Mouse (Mus musculus) midbrain, embryonic 11.5 days (tissue): ENCODE results near the gene Chd4. TPM values are rescaled to one million over a fixed set of nuclear protein-coding genes. Genes with fewer than 3 reads are reported as not detected.
A peak's percentile ranks its signal among the peaks of the same experiment; 100 is the strongest.

Source experiments
- ATAC-seq: fragments of 200-750 bp; cut with Nextera tagmentation; 2 replicates; pipeline ENCODE4 v1.8.0; 2017; ENCODE audit warnings: moderate TSS enrichment, moderate library complexity; ENCODE audit not compliant: low FRiP score
- DNase-seq: peaks from one replicate; pipeline ENCODE4 v3.0.0; 2015; ENCODE audit warnings: low spot score; ENCODE audit errors: missing footprints
- H3K27ac ChIP-seq: fragments of 300-500 bp; sonication (generic); 2 replicates; pipeline ENCODE4 v1.5.1; 2014; ENCODE audit warnings: low read depth, low read length
- H3K27me3 ChIP-seq: fragments of 300-500 bp; sonication (generic); 2 replicates; pipeline ENCODE4 v1.6.1; 2014; ENCODE audit warnings: mild to moderate bottlenecking, low read length, moderate library complexity, mixed read lengths; ENCODE audit not compliant: control insufficient read depth, insufficient read depth
- H3K36me3 ChIP-seq: fragments of 300-500 bp; sonication (generic); 2 replicates; pipeline ENCODE4 v1.6.1; 2014; ENCODE audit warnings: mild to moderate bottlenecking, low read length, moderate library complexity, mixed read lengths; ENCODE audit not compliant: control insufficient read depth, insufficient read depth
- H3K4me1 ChIP-seq: fragments of 300-500 bp; sonication (generic); 2 replicates; pipeline ENCODE4 v1.6.1; 2014; ENCODE audit warnings: low read length; ENCODE audit not compliant: control insufficient read depth, insufficient read depth
- H3K4me2 ChIP-seq: fragments of 300-500 bp; sonication (generic); 2 replicates; pipeline ENCODE4 v1.6.1; 2014; ENCODE audit warnings: mild to moderate bottlenecking, moderate library complexity
- H3K4me3 ChIP-seq: fragments of 300-500 bp; sonication (generic); 2 replicates; pipeline ENCODE4 v1.5.1; 2014; ENCODE audit warnings: low read depth, low read length
- H3K9ac ChIP-seq: fragments of 300-500 bp; sonication (generic); 2 replicates; pipeline ENCODE4 v1.6.1; 2014; ENCODE audit warnings: low read length
- H3K9me3 ChIP-seq: fragments of 300-500 bp; sonication (generic); 2 replicates; pipeline ENCODE4 v1.6.1; 2016; ENCODE audit warnings: low read length; ENCODE audit not compliant: control insufficient read depth
- WGBS: fragments of 180-500 bp; shearing (Covaris S2); extraction: QIAGEN DNeasy Blood & Tissue Kit; methylation state at CpG from one replicate; pipeline ENCODE4 v1.1.7; 2014; 5-methylcytosine and 5-hydroxymethylcytosine counted together
- polyA plus RNA-seq: library from polyadenylated mRNA; unstranded; fragments of >200 nt; fragmentation: Nextera tagmentation; extraction: Ambion mirVana; gene quantifications from 2 replicates; pipeline ENCODE4 v1.2.1, GENCODE M21; 2014

Chd4 gene
- polyA plus RNA-seq, 1 experiment from 2014 or later = 99.3 TPM

DNA sequence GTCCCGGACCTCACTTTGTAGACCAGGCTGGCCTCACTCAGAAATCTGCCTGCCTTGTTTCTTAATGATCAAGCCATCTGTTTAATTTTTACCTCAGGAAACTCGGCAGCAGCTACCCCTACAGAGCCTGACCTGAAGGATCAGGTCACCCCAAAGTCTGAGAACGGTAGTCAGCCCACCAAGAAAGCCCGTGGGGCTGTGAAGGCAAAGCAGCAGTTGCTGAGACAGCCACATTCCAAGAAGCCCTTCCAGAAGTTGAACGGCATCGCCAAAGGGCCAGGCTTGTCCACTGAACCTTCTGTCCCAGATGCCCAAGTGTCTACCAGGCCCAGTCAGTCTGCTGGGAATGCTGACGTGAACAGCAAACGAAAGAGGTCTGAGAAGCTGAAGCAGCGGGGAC is 48.1 kb downstream of the Chd4 start:
- no peak for DNase-seq
- H3K27me3 ChIP-seq = no peaks in the 10 kb centered on the region
- H3K4me3 ChIP-seq = no peak overlapping the region
- no peak overlapping the region for H3K9ac ChIP-seq
- H3K9me3 ChIP-seq = no peaks in the 10 kb centered on the region
- H3K4me1 ChIP-seq = peaks cover 31% of the 10 kb centered on the region
- peaks cover 29% of the 10 kb centered on the region for H3K36me3 ChIP-seq
- 87% methylated on average over 9 of the region's 9 CpGs for WGBS
- no peak overlapping the region for H3K27ac ChIP-seq
- no peak for ATAC-seq
- H3K4me2 ChIP-seq = no peak overlapping the region

DNA sequence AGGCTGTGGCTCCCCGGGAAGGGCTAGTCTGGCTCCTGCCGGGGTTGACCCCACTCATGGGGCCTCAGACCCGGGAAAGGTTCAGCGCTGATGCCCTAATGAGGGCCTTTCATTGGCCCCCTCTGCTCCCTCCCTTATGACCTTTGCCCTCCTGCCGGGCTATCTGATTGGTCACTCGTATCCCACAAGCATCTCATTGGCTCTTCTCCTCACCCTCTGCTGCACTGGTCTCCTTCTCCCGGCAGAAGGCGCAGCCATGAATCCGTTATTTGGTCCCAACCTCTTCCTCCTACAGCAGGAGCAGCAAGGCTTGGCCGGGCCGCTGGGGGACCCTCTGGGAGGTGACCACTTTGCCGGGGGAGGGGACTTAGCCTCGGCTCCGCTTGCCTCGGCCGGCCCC is 49.2 kb downstream of the Chd4 start, which contains the start of gene Iffo1:
Iffo1 (plus strand) TSS at position 241 of the 400 bp plus-strand sequence.
- peak; percentile 99 for DNase-seq
- ATAC-seq = peak; percentile 96
- peak within 1 kb of the TSS; percentile 93 for H3K4me2 ChIP-seq
- no peaks in the 10 kb centered on the region for H3K9me3 ChIP-seq
- peaks cover 31% of the 10 kb centered on the region for H3K4me1 ChIP-seq
- H3K36me3 ChIP-seq = peaks cover 20% of the 10 kb centered on the region
- peak within 1 kb of the TSS; percentile 67 for H3K4me3 ChIP-seq
- WGBS = 0% methylated on average over 16 of the region's 16 CpGs
- no peaks in the 10 kb centered on the region for H3K27me3 ChIP-seq
- peak within 1 kb of the TSS; percentile 90 for H3K27ac ChIP-seq
- H3K9ac ChIP-seq = peak within 1 kb of the TSS; percentile 77

DNA sequence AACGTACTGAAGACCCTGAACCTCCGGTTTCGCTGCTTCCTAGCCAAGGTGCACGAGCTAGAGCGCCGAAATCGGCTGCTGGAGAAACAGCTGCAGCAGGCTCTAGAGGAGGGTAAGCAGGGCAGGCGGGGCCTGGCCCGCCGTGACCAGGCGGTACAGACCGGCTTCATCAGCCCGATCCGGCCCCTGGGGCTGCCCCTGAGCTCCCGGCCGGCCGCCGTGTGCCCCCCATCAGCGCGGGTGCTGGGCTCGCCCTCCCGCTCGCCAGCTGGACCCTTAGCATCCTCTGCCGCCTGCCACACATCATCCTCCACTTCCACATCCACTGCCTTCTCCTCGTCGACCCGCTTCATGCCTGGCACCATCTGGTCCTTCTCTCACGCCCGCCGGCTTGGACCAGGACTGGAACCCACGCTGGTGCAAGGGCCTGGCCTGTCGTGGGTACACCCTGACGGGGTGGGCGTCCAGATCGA is 49.7 kb downstream of the Chd4 start:
- no peak for DNase-seq
- peaks cover 17% of the 10 kb centered on the region for H3K36me3 ChIP-seq

DNA sequence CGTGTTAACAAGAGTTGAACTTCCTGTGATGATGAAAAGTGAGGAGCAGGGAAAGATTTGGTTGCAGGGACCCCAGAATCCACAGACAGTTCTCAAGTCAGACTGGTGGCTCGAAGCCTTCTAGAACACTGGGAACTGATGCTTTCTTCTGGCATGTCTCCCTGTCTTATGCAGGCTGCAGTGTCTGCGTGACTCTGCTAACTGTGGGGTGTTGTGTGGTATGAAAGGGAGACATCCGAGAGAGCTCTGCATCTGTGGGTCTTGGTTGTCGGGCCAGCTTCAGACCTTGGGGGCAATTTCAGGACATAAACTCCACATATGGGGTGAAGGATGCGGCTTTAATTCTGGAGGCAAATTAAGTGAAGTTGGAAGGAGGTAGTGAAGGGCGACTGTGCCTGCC is 50.4 kb downstream of the Chd4 start:
- ATAC-seq (no peak), DNase-seq (no peak)
- H3K4me3 ChIP-seq = peak overlapping the region; percentile 67
- H3K9me3 ChIP-seq = no peaks in the 10 kb centered on the region
- no peak overlapping the region for H3K27ac ChIP-seq
- H3K36me3 ChIP-seq = peaks cover 10% of the 10 kb centered on the region
- H3K27me3 ChIP-seq = no peaks in the 10 kb centered on the region
- peak overlapping the region; percentile 93 for H3K4me2 ChIP-seq
- WGBS = 61% methylated on average over 7 of the region's 7 CpGs
- H3K9ac ChIP-seq = peak overlapping the region; percentile 77
- H3K4me1 ChIP-seq = peaks cover 31% of the 10 kb centered on the region

More for the DNA sequence above, 49.7 kb downstream of the Chd4 start:
- H3K4me2 ChIP-seq = peak overlapping the region; percentile 93
- peak overlapping the region; percentile 67 for H3K4me3 ChIP-seq
- peak overlapping the region; percentile 90 for H3K27ac ChIP-seq
- H3K9ac ChIP-seq = peak overlapping the region; percentile 77
- H3K27me3 ChIP-seq = no peaks in the 10 kb centered on the region
- ATAC-seq = peak; percentile 74
- no peaks in the 10 kb centered on the region for H3K9me3 ChIP-seq
- peaks cover 31% of the 10 kb centered on the region for H3K4me1 ChIP-seq
- WGBS = 2% methylated on average over 35 of the region's 35 CpGs

DNA sequence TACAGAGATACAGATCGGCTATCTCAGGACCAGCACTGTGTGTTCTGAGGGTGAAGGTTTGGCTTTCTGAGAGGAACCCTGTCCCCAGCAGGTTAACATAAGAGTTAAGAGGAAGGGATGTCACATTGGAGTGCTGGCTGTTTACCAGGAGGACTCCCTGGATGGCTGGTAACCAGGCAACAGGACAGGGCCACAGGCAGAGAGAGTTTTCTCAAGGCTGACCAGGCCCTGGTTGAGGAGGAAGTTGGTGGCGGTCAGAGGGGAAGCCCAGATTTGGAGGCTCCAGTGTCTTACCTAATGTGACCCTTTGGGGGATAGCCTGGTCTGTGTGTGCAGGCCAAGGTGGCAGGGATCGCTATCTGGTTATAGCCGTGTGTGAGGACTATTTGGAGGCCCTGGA is 51.0 kb downstream of the Chd4 start:
- no peaks in the 10 kb centered on the region for H3K9me3 ChIP-seq
- WGBS = 78% methylated on average over 4 of the region's 4 CpGs
- H3K36me3 ChIP-seq = peaks cover 6% of the 10 kb centered on the region
- H3K9ac ChIP-seq = peak overlapping the region; percentile 1; the same call in 1 of the 2 replicates
- H3K4me3 ChIP-seq = no peak overlapping the region
- H3K27me3 ChIP-seq = no peaks in the 10 kb centered on the region
- peaks cover 31% of the 10 kb centered on the region for H3K4me1 ChIP-seq
- no peak for ATAC-seq
- H3K27ac ChIP-seq = no peak overlapping the region
- peak overlapping the region; percentile 93 for H3K4me2 ChIP-seq
- no peak for DNase-seq

DNA sequence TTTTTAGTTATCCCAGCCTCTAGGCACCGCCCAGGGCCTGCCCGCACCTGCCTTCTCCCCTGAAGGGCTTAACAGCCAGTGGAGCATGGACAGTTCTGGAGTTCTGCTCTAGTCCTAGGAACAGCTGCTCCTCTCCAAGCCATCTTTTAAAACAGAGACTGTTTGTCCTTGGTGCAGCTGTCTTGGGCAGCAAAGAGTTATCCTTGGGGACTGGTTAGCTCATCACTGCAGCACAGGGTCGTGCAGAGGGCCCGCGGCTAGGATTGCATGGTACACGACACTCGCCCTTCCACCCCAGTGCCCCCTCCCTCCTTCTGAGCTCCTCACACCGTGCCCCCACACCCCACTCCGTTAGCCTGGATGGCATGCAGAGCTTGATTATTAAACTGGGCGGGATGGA is 51.5 kb downstream of the Chd4 start:
- Histone ChIP-seq H3K4me1 (peaks cover 31% of the 10 kb centered on the region), H3K9ac (peak overlapping the region; percentile 1; the same call in 1 of the 2 replicates), H3K9me3 (no peaks in the 10 kb centered on the region), H3K27ac (no peak overlapping the region), H3K4me2 (peak overlapping the region; percentile 93), H3K4me3 (no peak overlapping the region), H3K36me3 (peaks cover 4% of the 10 kb centered on the region; the same call in 1 of the 2 replicates), H3K27me3 (no peaks in the 10 kb centered on the region)
- no peak for ATAC-seq
- no peak for DNase-seq
- WGBS = 77% methylated on average over 10 of the region's 10 CpGs

DNA sequence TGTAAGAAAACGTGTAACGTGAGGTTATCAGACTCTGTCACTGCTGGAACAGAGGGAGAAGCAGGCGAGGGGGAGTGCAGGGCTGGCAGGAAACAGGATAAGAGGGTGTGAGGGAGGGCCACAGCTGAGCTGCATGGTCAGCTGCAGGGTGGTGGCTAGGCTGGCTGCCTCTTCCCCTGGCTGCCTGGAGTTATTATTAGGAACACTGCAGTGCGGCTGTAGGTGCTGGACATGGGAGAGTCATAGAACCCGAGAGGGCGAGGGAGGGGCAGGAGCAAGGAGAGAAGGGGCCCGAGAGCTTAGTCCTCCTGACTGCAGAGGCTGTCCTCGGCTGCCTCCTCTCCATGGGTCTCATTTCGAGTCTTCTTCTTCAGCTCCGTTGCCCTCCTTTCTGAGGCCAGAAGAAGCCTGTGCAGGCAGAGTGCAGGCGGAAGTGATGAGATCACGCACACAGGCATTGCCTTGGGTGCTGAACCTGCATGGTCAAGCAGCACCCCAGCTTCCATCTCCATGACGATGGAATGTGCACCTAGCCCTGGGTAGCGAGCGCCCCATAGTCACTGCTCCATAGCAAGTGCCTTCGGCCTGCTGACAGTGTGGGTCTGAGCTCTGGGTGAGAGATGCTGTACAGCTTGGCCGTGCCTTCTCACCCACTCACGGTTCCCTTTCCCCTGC is 52.6 kb downstream of the Chd4 start:
- Histone ChIP-seq H3K4me1 (peaks cover 31% of the 10 kb centered on the region), H3K4me3 (no peak overlapping the region), H3K9me3 (no peaks in the 10 kb centered on the region), H3K9ac (no peak overlapping the region), H3K27me3 (no peaks in the 10 kb centered on the region), H3K4me2 (no peak overlapping the region), H3K27ac (no peak overlapping the region), H3K36me3 (peaks cover 6% of the 10 kb centered on the region; the same call in 1 of the 2 replicates)
- WGBS = 75% methylated on average over 18 of the region's 18 CpGs
- DNase-seq = no peak
- no peak for ATAC-seq

DNA sequence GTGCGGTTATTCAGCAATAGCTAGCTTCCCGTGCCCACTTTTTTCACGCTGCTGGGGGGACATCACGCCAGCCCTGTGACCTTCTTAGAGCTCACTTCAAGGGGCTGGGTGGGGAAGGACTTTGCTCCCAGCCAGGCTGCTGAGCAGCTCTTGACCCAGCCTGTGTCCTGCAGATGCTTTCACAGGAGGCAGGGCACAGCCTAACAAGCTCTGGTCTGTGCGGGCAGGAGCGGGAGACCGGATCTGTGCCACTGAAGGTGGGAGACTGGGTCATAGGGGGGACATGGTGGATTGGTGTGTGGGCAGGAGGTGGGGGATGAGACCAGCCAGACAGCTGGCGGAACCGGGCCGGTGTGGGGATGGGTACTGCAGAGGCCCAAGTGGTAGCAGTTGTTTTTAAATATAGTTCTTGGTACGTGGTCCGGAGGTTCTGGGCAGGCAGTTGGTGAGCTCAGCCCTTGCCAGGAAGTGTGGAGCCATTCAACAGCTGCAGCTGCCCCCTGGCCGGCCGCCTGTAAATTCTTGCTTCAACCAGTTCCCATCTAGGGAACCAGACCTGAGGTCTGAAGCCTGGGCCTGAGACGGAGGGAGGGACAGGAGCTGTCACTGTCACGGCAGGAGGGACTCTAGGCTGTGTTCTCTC is 53.3 kb downstream of the Chd4 start:
- 86% methylated on average over 16 of the region's 16 CpGs for WGBS
- H3K4me3 ChIP-seq = no peak overlapping the region
- no peak for ATAC-seq
- peaks cover 31% of the 10 kb centered on the region for H3K4me1 ChIP-seq
- no peak overlapping the region for H3K27ac ChIP-seq
- H3K9ac ChIP-seq = no peak overlapping the region
- no peak overlapping the region for H3K4me2 ChIP-seq
- no peaks in the 10 kb centered on the region for H3K9me3 ChIP-seq
- no peak for DNase-seq
- peaks cover 4% of the 10 kb centered on the region; the same call in 1 of the 2 replicates for H3K36me3 ChIP-seq
- no peaks in the 10 kb centered on the region for H3K27me3 ChIP-seq

DNA sequence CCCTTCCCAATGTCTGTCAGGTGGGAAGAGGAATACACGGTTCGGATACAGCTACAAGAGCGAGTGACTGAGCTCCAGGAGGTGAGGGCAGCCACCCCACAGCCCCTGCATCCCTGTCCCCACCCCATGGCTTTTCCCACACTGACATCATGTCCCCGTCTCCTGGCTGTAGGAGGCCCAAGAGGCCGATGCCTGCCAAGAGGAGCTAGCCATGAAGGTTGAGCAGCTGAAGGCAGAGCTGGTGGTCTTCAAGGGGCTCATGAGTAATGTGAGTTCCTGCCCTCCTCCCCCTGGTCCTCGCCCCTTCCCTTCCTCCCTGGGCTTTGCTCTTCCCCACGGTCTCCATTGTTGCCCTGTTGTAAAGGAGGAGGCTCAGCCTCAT is 53.8 kb downstream of the Chd4 start:
- Histone ChIP-seq H3K27ac (no peak overlapping the region), H3K4me3 (no peak overlapping the region), H3K36me3 (peaks cover 3% of the 10 kb centered on the region; the same call in 1 of the 2 replicates), H3K9ac (no peak overlapping the region), H3K4me1 (peaks cover 27% of the 10 kb centered on the region), H3K27me3 (no peaks in the 10 kb centered on the region), H3K9me3 (no peaks in the 10 kb centered on the region), H3K4me2 (no peak overlapping the region)
- no peak for DNase-seq
- WGBS = 75% methylated on average over 7 of the region's 7 CpGs
- ATAC-seq = no peak
